Comparison of ENCODE assay signal across 8 mouse cellular contexts in the genomic region with DNA sequence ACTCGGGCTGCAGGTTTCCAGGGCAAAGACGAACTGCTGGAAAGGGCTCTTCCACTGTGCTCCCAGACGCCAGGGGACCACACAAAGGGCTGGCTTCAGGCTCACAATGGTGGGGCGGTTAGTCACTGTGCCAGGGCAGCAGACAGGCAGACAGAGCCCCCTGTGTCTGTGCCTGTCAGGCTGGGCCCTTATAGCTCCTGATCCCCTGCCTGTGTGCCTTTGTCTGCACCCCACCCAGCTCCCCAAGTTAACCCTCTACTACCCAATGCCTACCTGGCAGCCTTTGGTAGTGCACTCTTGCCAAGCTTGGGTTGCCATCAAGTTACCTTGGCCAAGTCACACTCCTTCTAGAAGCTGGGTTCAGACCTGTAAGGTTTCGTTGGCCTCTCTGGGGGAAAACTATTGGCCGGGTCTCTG.
DNase-seq lines count a peak whose midpoint lies in the region.

No protein-coding gene starts in this region.

- peak; percentile 40 for DNase-seq in kidney, adult 9 months
- no peak for DNase-seq in kidney, adult 8-10 months
- peak; percentile 62 for DNase-seq in MN1 (ENCODE audit: low spot score)
- peak; percentile 63 for DNase-seq in cerebellum, adult 8-10 months
- peak; percentile 64 to 73 for DNase-seq in layer of hippocampus, adult 8-10 months (ENCODE audit: low spot score in 2 of 2)
- no peak for DNase-seq in thymus, postnatal 4 days
- no peak for DNase-seq in right cerebral cortex, postnatal 14 days
- DNase-seq in c-Kit-positive CD71-positive TER-119-positive erythroid progenitor cells, embryonic 14.5 days (ENCODE audit: low spot score): no peak

Comparison
In these comparisons a context has a peak if more than half of its experiments do, and no peak if none do; other contexts are left out.
1. DNase-seq: peak in kidney, adult 9 months (single experiment), MN1 (single experiment), cerebellum, adult 8-10 months (single experiment) and layer of hippocampus, adult 8-10 months (2 of 2); none in kidney, adult 8-10 months (0 of 2), thymus, postnatal 4 days (single experiment), right cerebral cortex, postnatal 14 days (single experiment) and c-Kit-positive CD71-positive TER-119-positive erythroid progenitor cells, embryonic 14.5 days (single experiment).